Mouse (Mus musculus) bone marrow macrophage, adult 2 months (primary cell): Measurements from ENCODE around the gene Olfr963.

ENCODE experiments used
- CTCF ChIP-seq: IDR thresholded peaks from 2 replicates; pipeline ENCODE4 v1.5.1; 2012; ENCODE audit warnings: low read depth, mild to moderate bottlenecking, low read length, moderate library complexity
- POLR2A ChIP-seq: IDR thresholded peaks from 2 replicates; pipeline ENCODE4 v1.6.1; 2012; ENCODE audit warnings: mild to moderate bottlenecking, low read depth, low read length, borderline replicate concordance

DNA sequence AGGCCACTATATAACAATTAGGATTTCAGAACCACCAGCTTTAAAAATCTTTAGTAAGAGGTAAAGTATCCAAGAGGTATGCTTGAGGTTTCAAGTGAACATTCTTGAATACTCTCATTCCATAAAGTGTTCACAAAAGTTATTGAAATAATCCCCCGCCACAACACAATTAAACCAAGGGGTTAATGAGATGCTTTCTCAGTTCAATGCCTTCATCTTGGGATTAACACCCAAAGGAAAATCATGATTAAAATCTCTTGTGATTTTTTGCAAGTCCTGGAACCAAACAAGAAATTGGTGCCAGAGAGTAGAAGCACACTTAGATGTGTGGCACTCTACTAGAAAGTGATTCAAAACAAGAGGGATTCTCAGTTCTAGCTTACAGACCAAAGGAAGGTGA lies at the start of gene Olfr963:
- no peak for TF ChIP-seq POLR2A
- no peak for TF ChIP-seq CTCF
